Comparison of ENCODE assay signal across 22 mouse cellular contexts in genomic region chr4:133186856-133187255, GRCm38 (mm10). TPM values are rescaled to one million over a fixed set of nuclear protein-coding genes. Genes with fewer than 3 reads are reported as not detected.
DNase-seq lines count a peak whose midpoint lies in the region; ATAC-seq and TF ChIP-seq lines count a peak whose summit lies in the region.
"Had no signal": no experiment of that assay in that cellular context is flagged by ENCODE, and none has a peak within 500 bp of the region (broad histone marks: within the 10 kb centered on the region; RNA-seq: fewer than 3 reads in every experiment).

No protein-coding gene starts in this region.

- H3K4me3 ChIP-seq in hindbrain, postnatal 0 days (ENCODE audit: low read length) = no peak overlapping the region
- H3K4me3 ChIP-seq in hindbrain, embryonic 11.5 days (ENCODE audit: low read depth, low read length) = no peak overlapping the region
- no peak overlapping the region for H3K4me3 ChIP-seq in lung, adult 2 months (replicated peaks; ENCODE audit: extremely low read depth, low read depth, low read length)
- no peak overlapping the region for H3K4me3 ChIP-seq in ES-Bruce4 (ENCODE audit: low read depth, low read length)
- no peak overlapping the region for H3K4me3 ChIP-seq in stomach, postnatal 0 days (ENCODE audit: low read depth, low read length)
- H3K4me3 ChIP-seq: embryonic facial prominence, embryonic 13.5 days; heart, embryonic 10.5 days; lung, embryonic 15.5 days; midbrain, embryonic 12.5 days had no signal

- no peak overlapping the region for H3K27ac ChIP-seq in hindbrain, postnatal 0 days
- no peak overlapping the region for H3K27ac ChIP-seq in hindbrain, embryonic 11.5 days (ENCODE audit: low read depth, low read length)
- no peak overlapping the region for H3K27ac ChIP-seq in ES-Bruce4 (ENCODE audit: insufficient read depth, low read length)
- H3K27ac ChIP-seq in stomach, postnatal 0 days (replicated peaks) = no peak overlapping the region
- H3K27ac ChIP-seq: embryonic facial prominence, embryonic 13.5 days; heart, embryonic 10.5 days; hindbrain, embryonic 14.5 days; lung, embryonic 15.5 days; midbrain, embryonic 12.5 days had no signal

- peaks cover 26% of the 10 kb centered on the region for H3K36me3 ChIP-seq in hindbrain, postnatal 0 days (ENCODE audit: insufficient read depth, low read length)
- no peaks in the 10 kb centered on the region for H3K36me3 ChIP-seq in hindbrain, embryonic 11.5 days (ENCODE audit: control insufficient read depth, insufficient read depth, low read length)
- peaks cover 51% of the 10 kb centered on the region for H3K36me3 ChIP-seq in ES-Bruce4 (ENCODE audit: control insufficient read depth, insufficient read depth, low read length, poor library complexity, severe bottlenecking)
- H3K36me3 ChIP-seq in stomach, postnatal 0 days (ENCODE audit: control insufficient read depth, insufficient read depth, low read length) = peaks cover 24% of the 10 kb centered on the region

- H3K9me3 ChIP-seq in hindbrain, postnatal 0 days (ENCODE audit: low read length) = no peaks in the 10 kb centered on the region
- no peaks in the 10 kb centered on the region for H3K9me3 ChIP-seq in hindbrain, embryonic 11.5 days (ENCODE audit: control insufficient read depth, low read length)
- no peaks in the 10 kb centered on the region for H3K9me3 ChIP-seq in ES-Bruce4 (replicated peaks; ENCODE audit: control insufficient read depth, insufficient read depth, low read length, poor library complexity, severe bottlenecking)
- no peaks in the 10 kb centered on the region for H3K9me3 ChIP-seq in stomach, postnatal 0 days (ENCODE audit: control insufficient read depth, low read length)
- H3K9me3 ChIP-seq: embryonic facial prominence, embryonic 13.5 days; heart, embryonic 10.5 days; lung, embryonic 15.5 days; midbrain, embryonic 12.5 days had no signal

- TF ChIP-seq CTCF in hindbrain, postnatal 0 days (IDR thresholded peaks at IDR 0.05; ENCODE audit: low read depth) = 0 out of 2 replicates have a peak, but pooled peaks have one; percentile 16
- peak; percentile 39 for TF ChIP-seq CTCF in lung, adult 2 months (IDR thresholded peaks at IDR 0.05; ENCODE audit: insufficient read depth, low read length)
- TF ChIP-seq CTCF in ES-Bruce4 (IDR thresholded peaks at IDR 0.05; ENCODE audit: low read depth, low read length) = peak; percentile 6
- peak; percentile 57 for TF ChIP-seq CTCF in stomach, postnatal 0 days (IDR thresholded peaks at IDR 0.05; ENCODE audit: low read depth)

- no peak for ATAC-seq in hindbrain, postnatal 0 days
- no peak for ATAC-seq in hindbrain, embryonic 11.5 days (ENCODE audit: low FRiP score)
- ATAC-seq in stomach, postnatal 0 days (ENCODE audit: low FRiP score, low TSS enrichment) = no peak
- ATAC-seq: forebrain, embryonic 14.5 days; intestine, embryonic 16.5 days had no signal

- DNase-seq in hindbrain, postnatal 0 days (ENCODE audit: low spot score) = no peak
- no peak for DNase-seq in hindbrain, embryonic 11.5 days (ENCODE audit: low spot score)
- DNase-seq in lung, adult 2 months = no peak
- DNase-seq in lung, postnatal 36 days = no peak
- DNase-seq in stomach, postnatal 0 days (ENCODE audit: low spot score) = no peak
- no peak for DNase-seq in cerebellum, adult 9-11 months
- DNase-seq: adrenal gland, postnatal 36 days; cerebellum, adult 9-10 months; gastrocnemius, postnatal 36 days; heart, postnatal 14 days; kidney, postnatal 10 days; left cerebral cortex, postnatal 4 days had no signal

- 98% methylated on average over 5 of the region's 5 CpGs for WGBS in hindbrain, postnatal 0 days
- WGBS in hindbrain, embryonic 11.5 days = 91% methylated on average over 5 of the region's 5 CpGs
- WGBS in lung, adult 2 months = 83% methylated on average over 5 of the region's 5 CpGs
- WGBS in stomach, postnatal 0 days = 88% methylated on average over 5 of the region's 5 CpGs

- H3K4me1 ChIP-seq in hindbrain, postnatal 0 days (ENCODE audit: insufficient read depth, low read length) = no peaks in the 10 kb centered on the region
- H3K4me1 ChIP-seq in hindbrain, embryonic 11.5 days (replicated peaks; ENCODE audit: control insufficient read depth, insufficient read depth, low read length) = no peaks in the 10 kb centered on the region
- H3K4me1 ChIP-seq in lung, adult 2 months (ENCODE audit: control insufficient read depth, insufficient read depth, low read length) = peaks cover 13% of the 10 kb centered on the region
- peaks cover 3% of the 10 kb centered on the region for H3K4me1 ChIP-seq in ES-Bruce4 (ENCODE audit: control insufficient read depth, insufficient read depth, low read length)
- peaks cover 5% of the 10 kb centered on the region; the same call in 1 of the 2 replicates for H3K4me1 ChIP-seq in stomach, postnatal 0 days (replicated peaks; ENCODE audit: control insufficient read depth, insufficient read depth)

- no peak overlapping the region for H3K4me2 ChIP-seq in hindbrain, postnatal 0 days (ENCODE audit: low read depth, low read length)
- H3K4me2 ChIP-seq in hindbrain, embryonic 11.5 days (replicated peaks; ENCODE audit: low read depth, low read length) = no peak overlapping the region
- H3K4me2 ChIP-seq in stomach, postnatal 0 days (replicated peaks; ENCODE audit: low read depth) = no peak overlapping the region
- H3K4me2 ChIP-seq: embryonic facial prominence, embryonic 13.5 days; hindbrain, embryonic 14.5 days; lung, embryonic 15.5 days; midbrain, embryonic 12.5 days had no signal

- H3K9ac ChIP-seq in hindbrain, postnatal 0 days (replicated peaks; ENCODE audit: low read length) = no peak overlapping the region
- H3K9ac ChIP-seq in hindbrain, embryonic 11.5 days (ENCODE audit: low read depth, low read length) = no peak overlapping the region
- no peak overlapping the region for H3K9ac ChIP-seq in ES-Bruce4 (ENCODE audit: low read depth, poor library complexity, severe bottlenecking)
- no peak overlapping the region for H3K9ac ChIP-seq in stomach, postnatal 0 days (ENCODE audit: low read length)
- H3K9ac ChIP-seq: embryonic facial prominence, embryonic 13.5 days; hindbrain, embryonic 14.5 days; lung, embryonic 15.5 days; midbrain, embryonic 12.5 days had no signal

- H3K27me3 ChIP-seq in hindbrain, postnatal 0 days (ENCODE audit: insufficient read depth, low read length) = no peaks in the 10 kb centered on the region
- H3K27me3 ChIP-seq in hindbrain, embryonic 11.5 days (ENCODE audit: control insufficient read depth, insufficient read depth, low read length) = no peaks in the 10 kb centered on the region
- no peaks in the 10 kb centered on the region for H3K27me3 ChIP-seq in ES-Bruce4 (ENCODE audit: control insufficient read depth, insufficient read depth, low read length, poor library complexity, severe bottlenecking)
- no peaks in the 10 kb centered on the region for H3K27me3 ChIP-seq in stomach, postnatal 0 days (ENCODE audit: control insufficient read depth, insufficient read depth, low read length)
- H3K27me3 ChIP-seq: embryonic facial prominence, embryonic 13.5 days; lung, embryonic 15.5 days; midbrain, embryonic 12.5 days had no signal

- TF ChIP-seq POLR2A in lung, adult 2 months (IDR thresholded peaks at IDR 0.05; ENCODE audit: borderline replicate concordance, extremely low read depth, low read depth, low read length) = no peak
- no peak for TF ChIP-seq POLR2A in ES-Bruce4 (IDR thresholded peaks at IDR 0.05; ENCODE audit: insufficient read depth, low read length)

- TF ChIP-seq EP300 in ES-Bruce4 (IDR thresholded peaks at IDR 0.05; ENCODE audit: insufficient read depth, low read depth, low read length) = no peak
- no peak for TF ChIP-seq EP300 in stomach, postnatal 0 days (optimal IDR thresholded peaks at IDR 0.05)

RNA-seq across cellular contexts. Expression of gene Cd164l2, which starts 25.1 kb away (rescaled TPM):
- total RNA-seq in hindbrain, postnatal 0 days (2014; rRNA removed) = 6.2 and 6.9 TPM in 2 replicates
- 9.6 and 11.9 TPM in 2 replicates for polyA plus RNA-seq in hindbrain, postnatal 0 days (2015; fragmentation: Nextera tagmentation; extraction: Ambion mirVana)
- 0.91 and 0.93 TPM in 2 replicates for polyA plus RNA-seq in hindbrain, embryonic 11.5 days (2014; fragmentation: Nextera tagmentation; extraction: Ambion mirVana)
- 2.8 and 4.3 TPM in 2 replicates for polyA plus RNA-seq in lung, adult 2 months (2012; rRNA removed)
- 9.6 and 12.4 TPM in 2 replicates for polyA plus RNA-seq in ES-Bruce4 (2011; ENCODE audit: insufficient read depth, insufficient read length, low read depth, missing spikeins)
- polyA plus RNA-seq in stomach, postnatal 0 days (2015; fragmentation: Nextera tagmentation; extraction: Ambion mirVana) = 5.3 and 6.5 TPM in 2 replicates
- total RNA-seq: heart, postnatal 14 days; liver, adult 2 months; megakaryocyte progenitor cell, adult 5-6 weeks had no signal
- polyA plus RNA-seq: liver, adult 2 months had no signal

RNA-seq across cellular contexts. Expression of gene Gpr3, which starts 25.5 kb away (rescaled TPM):
- total RNA-seq in hindbrain, postnatal 0 days (2014; rRNA removed) = 7.0 and 7.3 TPM in 2 replicates
- 4.5 and 5.5 TPM in 2 replicates for polyA plus RNA-seq in hindbrain, postnatal 0 days (2015; fragmentation: Nextera tagmentation; extraction: Ambion mirVana)
- 0.19 and 0.50 TPM in 2 replicates for polyA plus RNA-seq in hindbrain, embryonic 11.5 days (2014; fragmentation: Nextera tagmentation; extraction: Ambion mirVana)
- 0.18 and 0.60 TPM in 2 replicates for polyA plus RNA-seq in lung, adult 2 months (2012; rRNA removed)
- 0.26 and 0.52 TPM in 2 replicates for polyA plus RNA-seq in ES-Bruce4 (2011; ENCODE audit: insufficient read depth, insufficient read length, low read depth, missing spikeins)
- polyA plus RNA-seq in stomach, postnatal 0 days (2015; fragmentation: Nextera tagmentation; extraction: Ambion mirVana) = 0.11 and 0.19 TPM in 2 replicates
- total RNA-seq: gastrocnemius, postnatal 36 days; liver, adult 2 months had no signal
- polyA plus RNA-seq: liver, adult 2 months had no signal

RNA-seq across cellular contexts. Expression of gene Map3k6, which starts 53.8 kb away (rescaled TPM):
- total RNA-seq in hindbrain, postnatal 0 days (2014; rRNA removed) = 7.2 and 11.7 TPM in 2 replicates
- polyA plus RNA-seq in hindbrain, postnatal 0 days (2015; fragmentation: Nextera tagmentation; extraction: Ambion mirVana) = 4.7 and 5.8 TPM in 2 replicates
- polyA plus RNA-seq in hindbrain, embryonic 11.5 days (2014; fragmentation: Nextera tagmentation; extraction: Ambion mirVana) = 2.7 and 3.0 TPM in 2 replicates
- 27.9 and 38.2 TPM in 2 replicates for polyA plus RNA-seq in lung, adult 2 months (2012; rRNA removed)
- 3.8 TPM in 2 replicates for polyA plus RNA-seq in ES-Bruce4 (2011; ENCODE audit: insufficient read depth, insufficient read length, low read depth, missing spikeins)
- polyA plus RNA-seq in stomach, postnatal 0 days (2015; fragmentation: Nextera tagmentation; extraction: Ambion mirVana) = 17.6 and 21.5 TPM in 2 replicates

RNA-seq across cellular contexts. Expression of gene Wasf2, which starts 56.6 kb away (rescaled TPM):
- 14.1 and 14.7 TPM in 2 replicates for total RNA-seq in hindbrain, postnatal 0 days (2014; rRNA removed)
- polyA plus RNA-seq in hindbrain, postnatal 0 days (2015; fragmentation: Nextera tagmentation; extraction: Ambion mirVana) = 27.5 and 32.3 TPM in 2 replicates
- polyA plus RNA-seq in hindbrain, embryonic 11.5 days (2014; fragmentation: Nextera tagmentation; extraction: Ambion mirVana) = 34.6 and 58.4 TPM in 2 replicates
- 91.7 and 109 TPM in 2 replicates for polyA plus RNA-seq in lung, adult 2 months (2012; rRNA removed)
- 102 and 103 TPM in 2 replicates for polyA plus RNA-seq in ES-Bruce4 (2011; ENCODE audit: insufficient read depth, insufficient read length, low read depth, missing spikeins)
- polyA plus RNA-seq in stomach, postnatal 0 days (2015; fragmentation: Nextera tagmentation; extraction: Ambion mirVana) = 71.4 and 84.2 TPM in 2 replicates

Comparison
In these comparisons a context has a peak if more than half of its experiments do, and no peak if none do; other contexts are left out.
1. CTCF ChIP-seq: peak in every context shown above with its lines; median percentile 57 in stomach, postnatal 0 days; 39 in lung, adult 2 months; 16 in hindbrain, postnatal 0 days; 6 in ES-Bruce4.